Mouse (Mus musculus): ENCODE measurements around the gene Foxo3. TPM values are rescaled to one million over a fixed set of nuclear protein-coding genes. Genes with fewer than 3 reads are reported as not detected.
A peak's percentile ranks its signal among the peaks of the same experiment; 100 is the strongest.

Foxo3 gene
- polyA plus RNA-seq, 1 experiment from 2014 or later: 8.1 TPM

DNA sequence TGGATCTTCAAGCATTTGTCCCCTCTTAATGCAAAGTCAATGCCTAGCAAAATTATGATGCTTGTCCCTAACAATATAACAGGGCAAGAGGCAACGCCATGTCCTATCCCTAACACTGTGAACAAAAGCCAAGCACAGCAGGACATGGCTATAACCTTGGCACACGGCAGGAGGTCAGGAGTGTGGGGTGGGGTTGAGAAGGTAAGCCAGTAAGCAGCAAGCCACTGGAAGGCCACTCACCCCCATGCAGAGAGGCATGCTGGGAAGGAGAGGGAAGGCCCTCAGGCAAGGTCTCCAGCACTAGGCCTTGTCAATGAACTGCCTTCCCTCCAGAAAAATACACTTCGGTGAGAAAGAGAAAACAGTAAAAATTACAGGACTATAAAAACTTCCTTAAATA lies 30.1 kb downstream of the Foxo3 start:
- Histone ChIP-seq H3K4me2 (replicated peaks) (no peak overlapping the region), H3K36me3 (no peaks in the 10 kb centered on the region), H3K9ac (no peak overlapping the region), H3K9me3 (no peaks in the 10 kb centered on the region), H3K27ac (peak overlapping the region; percentile 55; the same call in 1 of the 2 replicates), H3K4me1 (peaks cover 79% of the 10 kb centered on the region), H3K4me3 (no peak overlapping the region), H3K27me3 (no peaks in the 10 kb centered on the region)
- WGBS: 33% methylated on average over 3 of the region's 3 CpGs
- ATAC-seq (ENCODE audit: low FRiP score, low read depth): peak; percentile 32; the same call in 1 of the 2 replicates

DNA sequence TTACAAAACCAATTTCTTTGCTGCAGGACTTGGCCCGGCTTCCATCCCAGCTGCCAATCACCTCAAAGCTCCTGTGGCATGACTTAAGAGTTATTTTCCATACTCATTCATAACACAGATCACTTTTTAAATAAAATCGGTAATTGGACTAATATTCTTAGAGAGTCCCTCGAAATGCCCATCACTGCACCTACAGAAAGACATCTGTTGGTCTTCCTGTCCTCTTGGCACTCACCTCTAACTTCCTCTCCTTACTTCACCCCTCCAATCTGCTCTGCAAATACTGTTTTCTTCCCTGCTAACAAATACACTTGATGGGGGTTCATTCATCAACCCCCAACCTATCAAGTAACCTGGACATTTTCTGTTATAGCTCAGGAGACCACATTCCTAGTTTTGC lies 30.9 kb downstream of the Foxo3 start:
- Histone ChIP-seq H3K4me2 (replicated peaks) (no peak overlapping the region), H3K36me3 (no peaks in the 10 kb centered on the region), H3K27me3 (no peaks in the 10 kb centered on the region), H3K9me3 (no peaks in the 10 kb centered on the region), H3K4me3 (no peak overlapping the region), H3K9ac (no peak overlapping the region), H3K4me1 (peaks cover 70% of the 10 kb centered on the region), H3K27ac (peak overlapping the region; percentile 28; the same call in 1 of the 2 replicates)
- ATAC-seq (ENCODE audit: low FRiP score, low read depth): no peak
- WGBS: 70% methylated on average over 3 of the region's 3 CpGs

DNA sequence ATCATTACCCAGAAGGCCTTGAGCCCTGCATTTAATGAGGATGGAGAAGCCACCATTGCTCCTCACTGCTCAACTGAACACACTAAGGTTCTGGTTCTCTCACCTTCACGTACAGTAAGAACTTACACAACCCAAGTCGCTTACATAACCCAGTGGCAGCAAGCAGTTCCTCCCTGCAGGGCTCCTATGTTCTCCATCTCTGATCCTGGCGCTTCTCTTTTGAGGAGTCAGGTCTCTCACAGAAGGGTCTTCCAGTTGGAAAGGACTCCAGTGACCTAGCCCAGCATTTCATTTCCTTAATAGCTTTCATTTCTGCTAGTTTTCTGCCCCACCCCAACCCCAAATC lies 31.3 kb downstream of the Foxo3 start:
- H3K9ac ChIP-seq: no peak overlapping the region
- H3K4me2 ChIP-seq (replicated peaks): no peak overlapping the region
- H3K4me1 ChIP-seq: peaks cover 66% of the 10 kb centered on the region
- no peak overlapping the region for H3K4me3 ChIP-seq
- WGBS: 60% methylated on average over 3 of the region's 3 CpGs
- H3K9me3 ChIP-seq: no peaks in the 10 kb centered on the region
- no peaks in the 10 kb centered on the region for H3K36me3 ChIP-seq
- ATAC-seq (ENCODE audit: low FRiP score, low read depth): no peak
- H3K27me3 ChIP-seq: no peaks in the 10 kb centered on the region
- peak overlapping the region; percentile 28; the same call in 1 of the 2 replicates for H3K27ac ChIP-seq

DNA sequence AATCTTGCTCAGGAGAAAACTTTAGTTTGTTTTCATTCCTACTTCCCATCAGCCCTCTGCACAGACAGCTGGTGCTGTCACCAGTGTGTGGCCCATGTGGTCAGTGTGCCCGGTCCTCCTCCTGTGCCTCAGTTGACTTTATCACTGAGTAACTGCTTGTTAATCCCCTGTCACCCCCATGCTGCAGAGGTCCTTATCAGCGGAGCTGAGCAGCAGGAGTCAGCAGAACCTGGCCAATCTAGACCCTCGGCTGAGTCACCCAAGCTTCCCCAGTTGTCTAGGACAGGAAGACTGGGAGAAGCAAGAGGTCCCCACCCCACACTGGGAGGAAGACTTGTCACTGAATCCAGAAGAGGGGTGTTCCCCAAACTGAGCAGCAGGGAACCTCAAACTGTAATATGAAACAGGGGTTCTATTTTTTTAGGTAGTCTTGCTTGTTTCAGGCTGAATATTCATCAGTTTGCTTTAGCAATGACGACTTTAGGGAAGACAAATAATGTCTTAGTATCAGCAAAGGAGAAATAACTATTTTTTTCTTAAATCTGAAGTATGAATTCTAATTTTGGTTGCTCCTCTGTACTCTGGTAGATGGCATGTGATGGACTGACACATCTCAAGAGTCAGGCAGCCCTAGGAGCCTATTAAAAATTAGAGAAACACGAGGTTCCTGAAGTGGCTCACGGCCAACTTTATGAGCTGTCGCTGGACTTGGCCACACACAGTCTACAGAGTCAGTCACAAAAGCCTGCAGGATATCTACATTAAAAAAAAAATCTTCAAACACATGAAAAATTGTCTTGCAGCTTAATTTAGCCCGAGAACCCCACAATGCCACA lies 31.9 kb downstream of the Foxo3 start:
- peaks cover 5% of the 10 kb centered on the region; the same call in 1 of the 2 replicates for H3K36me3 ChIP-seq
- no peak overlapping the region for H3K9ac ChIP-seq
- H3K9me3 ChIP-seq: no peaks in the 10 kb centered on the region
- no peak for ATAC-seq (ENCODE audit: low FRiP score, low read depth)
- H3K27ac ChIP-seq: peak overlapping the region; percentile 28; the same call in 1 of the 2 replicates
- peaks cover 62% of the 10 kb centered on the region for H3K4me1 ChIP-seq
- 49% methylated on average over 8 of the region's 8 CpGs for WGBS
- no peak overlapping the region for H3K4me3 ChIP-seq
- no peaks in the 10 kb centered on the region for H3K27me3 ChIP-seq
- H3K4me2 ChIP-seq (replicated peaks): no peak overlapping the region

DNA sequence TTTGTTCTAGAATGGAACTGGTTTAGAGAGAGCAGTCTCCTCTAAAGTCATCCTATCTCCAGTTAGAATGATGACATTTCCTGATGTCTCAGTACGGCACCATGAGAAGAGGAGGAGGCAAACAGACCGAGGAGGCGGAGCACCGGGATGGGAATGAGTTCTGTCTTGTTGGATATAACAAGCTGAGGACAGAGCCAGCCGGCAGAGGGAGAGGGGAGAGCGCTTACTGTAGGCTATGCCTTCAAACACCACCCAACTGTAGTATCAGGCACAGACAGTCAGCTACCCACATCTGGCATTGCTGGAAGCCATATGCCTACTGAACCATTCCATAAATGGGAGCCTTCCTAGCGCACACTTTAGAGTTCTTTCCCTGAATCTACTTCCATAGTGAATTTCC lies 32.6 kb downstream of the Foxo3 start:
- Histone ChIP-seq H3K4me1 (peaks cover 61% of the 10 kb centered on the region), H3K4me2 (replicated peaks) (no peak overlapping the region), H3K9me3 (no peaks in the 10 kb centered on the region), H3K27me3 (no peaks in the 10 kb centered on the region), H3K27ac (no peak overlapping the region), H3K36me3 (peaks cover 5% of the 10 kb centered on the region; the same call in 1 of the 2 replicates), H3K4me3 (no peak overlapping the region), H3K9ac (no peak overlapping the region)
- WGBS: 85% methylated on average over 7 of the region's 7 CpGs
- no peak for ATAC-seq (ENCODE audit: low FRiP score, low read depth)

DNA sequence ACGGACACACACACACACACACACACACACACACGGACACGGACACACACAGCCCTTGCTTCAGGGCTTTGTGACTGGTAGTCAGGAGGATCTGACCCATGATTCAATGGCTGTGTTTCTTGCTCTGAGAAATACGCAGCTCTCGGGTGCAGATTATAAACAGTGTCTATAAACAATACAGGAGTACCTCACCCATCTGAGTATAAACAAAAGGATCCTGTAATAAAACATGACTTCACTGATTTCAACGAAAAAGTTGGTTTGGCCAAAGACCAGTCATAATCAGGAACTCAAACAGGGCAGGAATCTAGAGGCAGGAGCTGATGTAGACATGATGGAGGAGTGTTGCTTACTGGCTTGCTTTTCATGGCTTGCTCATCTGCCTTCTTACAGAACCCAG lies 34.1 kb downstream of the Foxo3 start:
- no peaks in the 10 kb centered on the region for H3K27me3 ChIP-seq
- ATAC-seq (ENCODE audit: low FRiP score, low read depth): no peak
- H3K4me1 ChIP-seq: peaks cover 54% of the 10 kb centered on the region
- no peak overlapping the region for H3K4me3 ChIP-seq
- no peak overlapping the region for H3K9ac ChIP-seq
- peaks cover 5% of the 10 kb centered on the region; the same call in 1 of the 2 replicates for H3K36me3 ChIP-seq
- WGBS: 87% methylated on average over 6 of the region's 6 CpGs
- no peak overlapping the region for H3K4me2 ChIP-seq (replicated peaks)
- H3K9me3 ChIP-seq: no peaks in the 10 kb centered on the region
- H3K27ac ChIP-seq: no peak overlapping the region

DNA sequence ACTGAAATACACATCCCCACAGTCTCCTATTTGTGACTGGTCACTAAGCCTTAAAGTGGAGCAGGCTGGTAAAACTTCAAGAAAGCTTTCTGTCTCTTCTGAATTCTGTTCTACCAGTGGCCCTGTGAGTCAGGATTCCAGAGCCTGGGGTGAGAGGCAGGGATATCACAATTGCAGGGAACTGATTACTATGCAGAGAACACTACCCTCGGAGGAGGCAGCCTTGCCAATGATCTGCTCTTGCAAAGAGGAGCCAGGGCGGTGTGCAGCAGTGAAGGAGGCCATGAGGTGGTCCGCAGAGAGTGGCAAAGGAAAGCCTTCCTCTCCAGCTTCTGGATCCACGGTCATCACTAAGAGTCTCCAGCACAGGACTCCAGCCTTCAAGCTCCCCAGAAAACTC lies 34.8 kb downstream of the Foxo3 start:
- no peak overlapping the region for H3K9ac ChIP-seq
- no peaks in the 10 kb centered on the region for H3K27me3 ChIP-seq
- peaks cover 52% of the 10 kb centered on the region for H3K4me1 ChIP-seq
- WGBS: 78% methylated on average over 4 of the region's 4 CpGs
- ATAC-seq (ENCODE audit: low FRiP score, low read depth): no peak
- H3K36me3 ChIP-seq: peaks cover 5% of the 10 kb centered on the region; the same call in 1 of the 2 replicates
- no peak overlapping the region for H3K4me2 ChIP-seq (replicated peaks)
- H3K4me3 ChIP-seq: no peak overlapping the region
- no peaks in the 10 kb centered on the region for H3K9me3 ChIP-seq
- no peak overlapping the region for H3K27ac ChIP-seq

DNA sequence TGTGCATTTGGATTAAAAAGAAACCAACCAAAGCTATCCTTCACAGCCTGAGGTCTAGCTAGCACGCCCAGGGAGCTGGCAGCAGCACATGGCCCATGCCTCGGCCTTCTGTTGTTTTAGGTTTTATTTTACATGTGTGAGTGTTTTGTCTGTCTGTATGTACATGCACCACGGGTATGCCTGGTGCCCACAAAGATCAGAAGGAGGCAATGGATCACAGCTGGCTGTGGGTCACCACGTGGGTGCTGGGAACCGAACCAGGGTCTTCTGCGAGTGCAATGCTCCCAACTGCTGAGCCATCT lies 36.8 kb downstream of the Foxo3 start:
- Histone ChIP-seq H3K27ac (no peak overlapping the region), H3K4me3 (no peak overlapping the region), H3K9me3 (no peaks in the 10 kb centered on the region), H3K36me3 (peaks cover 5% of the 10 kb centered on the region; the same call in 1 of the 2 replicates), H3K4me2 (replicated peaks) (no peak overlapping the region), H3K9ac (no peak overlapping the region), H3K4me1 (peaks cover 33% of the 10 kb centered on the region), H3K27me3 (no peaks in the 10 kb centered on the region)
- WGBS: 91% methylated on average over 6 of the region's 6 CpGs
- ATAC-seq (ENCODE audit: low FRiP score, low read depth): no peak

DNA sequence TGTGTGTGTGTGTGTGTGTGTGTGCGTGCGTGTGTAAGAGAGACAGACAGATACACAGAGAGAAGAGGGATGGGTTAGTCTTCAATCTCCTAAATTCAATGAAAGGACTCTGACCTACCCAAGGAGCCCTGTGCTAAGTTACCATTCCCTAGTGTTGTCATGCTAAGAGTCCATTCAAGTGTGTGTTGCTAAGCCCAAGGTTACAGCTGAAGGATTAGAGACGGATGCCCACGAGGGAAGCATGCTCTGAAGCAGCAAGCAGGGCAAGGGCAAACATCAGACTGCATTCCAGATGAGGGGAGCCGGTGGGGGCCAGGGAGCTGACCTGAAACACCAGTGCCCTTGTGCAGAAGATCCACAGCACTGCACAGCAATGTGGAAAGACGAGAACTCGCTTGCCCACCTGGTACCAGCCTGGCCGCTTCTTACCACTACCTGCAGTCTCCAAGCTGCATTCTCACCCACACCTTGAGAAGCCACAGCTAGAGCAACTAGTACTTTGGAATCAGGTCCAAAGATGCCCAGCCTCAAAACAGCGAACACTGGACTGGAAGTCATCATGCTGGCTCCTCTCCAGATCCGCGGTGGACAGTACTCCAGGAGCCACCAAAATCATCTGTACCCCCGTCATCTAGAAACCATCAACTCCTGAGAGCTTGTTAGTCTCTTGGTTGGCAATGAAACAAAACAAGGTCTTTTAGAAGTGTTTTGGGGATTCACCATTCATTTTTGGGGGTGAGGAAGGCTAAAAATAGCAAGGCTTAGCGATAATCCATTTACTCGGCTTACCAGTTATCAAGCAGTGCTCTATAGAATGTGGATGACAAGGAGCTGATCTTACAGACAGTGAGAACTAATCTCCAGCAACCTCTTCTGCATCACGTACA lies 37.4 kb downstream of the Foxo3 start:
- Histone ChIP-seq H3K36me3 (peaks cover 6% of the 10 kb centered on the region; the same call in 1 of the 2 replicates), H3K4me2 (replicated peaks) (no peak overlapping the region), H3K4me3 (no peak overlapping the region), H3K9ac (no peak overlapping the region), H3K9me3 (no peaks in the 10 kb centered on the region), H3K4me1 (peaks cover 28% of the 10 kb centered on the region), H3K27me3 (no peaks in the 10 kb centered on the region), H3K27ac (no peak overlapping the region)
- ATAC-seq (ENCODE audit: low FRiP score, low read depth): no peak
- WGBS: 83% methylated on average over 15 of the region's 15 CpGs

DNA sequence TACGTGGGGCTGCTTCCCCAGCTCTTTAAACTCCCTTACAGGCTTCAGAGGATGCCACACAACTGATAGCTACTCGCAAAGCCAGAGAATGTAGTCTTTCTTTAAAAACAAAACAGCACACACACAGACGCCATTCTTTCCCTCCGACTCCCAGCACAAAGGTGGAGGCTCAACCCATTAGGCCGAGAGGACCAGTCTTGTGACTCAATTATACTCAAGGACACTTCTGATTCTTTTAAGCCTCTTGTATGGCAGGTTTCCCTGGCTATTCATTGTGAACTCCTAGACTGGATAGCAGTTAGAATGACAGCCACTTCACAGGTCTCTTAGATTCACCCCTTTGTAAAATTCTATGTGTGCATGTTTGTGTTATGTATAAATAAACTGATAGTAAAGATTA lies 38.3 kb downstream of the Foxo3 start:
- Histone ChIP-seq H3K9me3 (no peaks in the 10 kb centered on the region), H3K36me3 (peaks cover 9% of the 10 kb centered on the region; the same call in 1 of the 2 replicates), H3K4me3 (no peak overlapping the region), H3K27me3 (no peaks in the 10 kb centered on the region), H3K4me2 (replicated peaks) (no peak overlapping the region), H3K27ac (no peak overlapping the region), H3K9ac (no peak overlapping the region), H3K4me1 (peaks cover 28% of the 10 kb centered on the region)
- WGBS: 72% methylated on average over 5 of the region's 5 CpGs
- ATAC-seq (ENCODE audit: low FRiP score, low read depth): no peak

DNA sequence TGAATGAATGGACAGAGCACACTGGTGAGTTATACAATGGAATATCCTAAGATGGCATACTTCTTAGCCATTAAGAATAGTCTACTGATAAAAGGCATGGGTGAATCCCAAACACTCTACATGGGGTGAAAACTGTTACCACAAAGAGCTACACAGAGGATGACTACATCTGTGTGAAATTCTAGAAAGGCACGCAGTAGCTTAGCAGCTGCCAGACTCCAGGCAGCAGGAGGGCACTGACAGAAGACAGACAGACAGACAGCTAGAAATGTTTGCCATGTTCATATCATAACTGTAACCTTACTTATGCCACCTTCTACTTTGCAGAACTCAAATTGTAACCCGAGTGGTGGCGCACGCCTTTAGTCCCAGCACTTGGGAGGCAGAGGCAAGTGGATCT lies 39.0 kb downstream of the Foxo3 start:
- no peaks in the 10 kb centered on the region for H3K9me3 ChIP-seq
- 86% methylated on average over 4 of the region's 4 CpGs for WGBS
- H3K4me1 ChIP-seq: peaks cover 36% of the 10 kb centered on the region
- H3K36me3 ChIP-seq: peaks cover 9% of the 10 kb centered on the region; the same call in 1 of the 2 replicates
- H3K27ac ChIP-seq: no peak overlapping the region
- no peak overlapping the region for H3K9ac ChIP-seq
- no peaks in the 10 kb centered on the region for H3K27me3 ChIP-seq
- ATAC-seq (ENCODE audit: low FRiP score, low read depth): no peak
- H3K4me2 ChIP-seq (replicated peaks): no peak overlapping the region
- H3K4me3 ChIP-seq: no peak overlapping the region

DNA sequence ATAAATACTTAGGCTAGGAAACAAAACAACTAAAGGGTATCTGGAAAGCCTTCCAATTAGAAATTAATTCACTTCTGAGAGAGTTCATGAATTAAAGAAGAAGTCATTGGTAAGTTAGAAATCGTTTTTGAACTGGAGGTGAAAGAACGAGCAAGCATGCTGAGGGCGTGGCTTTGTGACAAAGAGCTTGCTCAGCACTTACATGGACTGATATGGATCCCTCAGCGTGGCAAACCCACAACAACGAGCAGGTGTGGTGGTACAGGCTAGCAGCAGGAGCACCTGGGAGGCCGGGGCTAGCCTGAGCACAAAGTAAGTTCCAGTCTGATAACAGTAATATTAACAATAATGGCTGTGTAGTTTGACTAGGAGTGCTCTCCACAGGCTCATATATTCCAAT lies 41.2 kb downstream of the Foxo3 start:
- Histone ChIP-seq H3K4me1 (peaks cover 46% of the 10 kb centered on the region), H3K9ac (no peak overlapping the region), H3K4me2 (replicated peaks) (no peak overlapping the region), H3K36me3 (peaks cover 9% of the 10 kb centered on the region; the same call in 1 of the 2 replicates), H3K27ac (no peak overlapping the region), H3K27me3 (no peaks in the 10 kb centered on the region), H3K9me3 (no peaks in the 10 kb centered on the region), H3K4me3 (no peak overlapping the region)
- no peak for ATAC-seq (ENCODE audit: low FRiP score, low read depth)
- 84% methylated on average over 6 of the region's 6 CpGs for WGBS

Data from limb, embryonic 13.5 days (tissue).